Mouse (Mus musculus) megakaryocyte, embryonic 14.5 days (primary cell): ENCODE measurements around the gene Mrps14. TPM values are rescaled to one million over a fixed set of nuclear protein-coding genes. Genes with fewer than 3 reads are reported as not detected.

Experiments used
- H3K27me3 ChIP-seq: replicated peaks from 2 replicates; pipeline ENCODE3; 2012; ENCODE audit warnings: inconsistent platforms
- H3K36me3 ChIP-seq: replicated peaks from 2 replicates; pipeline ENCODE3; 2012; ENCODE audit warnings: low read length, inconsistent platforms, mixed read lengths
- H3K4me1 ChIP-seq: 2 replicates; pipeline ENCODE4 v1.6.1; 2012; ENCODE audit warnings: inconsistent platforms
- H3K4me3 ChIP-seq: replicated peaks from 2 replicates; pipeline ENCODE3; 2012; ENCODE audit warnings: moderate library complexity, mild to moderate bottlenecking, inconsistent platforms
- H3K9me3 ChIP-seq: 2 replicates; pipeline ENCODE4 v1.6.1; 2012; ENCODE audit warnings: inconsistent platforms
- FLI1 ChIP-seq: IDR thresholded peaks from 2 replicates; pipeline ENCODE4 v1.6.1; 2012; ENCODE audit warnings: low read length, inconsistent platforms, mixed read lengths
- GATA1 ChIP-seq: IDR thresholded peaks from 3 replicates; pipeline ENCODE4 v1.6.1; 2012; ENCODE audit warnings: mixed read lengths, low read length, inconsistent platforms, borderline replicate concordance
- polyA plus RNA-seq: library from polyadenylated mRNA; stranded (reverse); fragments of >175 nt; gene quantifications from 2 replicates; pipeline ENCODE4 v1.2.3, GENCODE M21; 2012; ENCODE audit warnings: low replicate concordance; ENCODE audit not compliant: insufficient read depth

Mrps14 gene
- polyA plus RNA-seq, 1 experiment = 0.86 TPM

GRCm38 (mm10) chr1:160246844-160247243 is 51.8 kb downstream of the Mrps14 start:
- H3K4me3 ChIP-seq = no peak overlapping the region
- peaks cover 67% of the 10 kb centered on the region for H3K4me1 ChIP-seq
- H3K27me3 ChIP-seq = no peaks in the 10 kb centered on the region
- peaks cover 95% of the 10 kb centered on the region for H3K36me3 ChIP-seq
- TF ChIP-seq FLI1 (no peak), GATA1 (no peak)
- H3K9me3 ChIP-seq = no peaks in the 10 kb centered on the region

DNA sequence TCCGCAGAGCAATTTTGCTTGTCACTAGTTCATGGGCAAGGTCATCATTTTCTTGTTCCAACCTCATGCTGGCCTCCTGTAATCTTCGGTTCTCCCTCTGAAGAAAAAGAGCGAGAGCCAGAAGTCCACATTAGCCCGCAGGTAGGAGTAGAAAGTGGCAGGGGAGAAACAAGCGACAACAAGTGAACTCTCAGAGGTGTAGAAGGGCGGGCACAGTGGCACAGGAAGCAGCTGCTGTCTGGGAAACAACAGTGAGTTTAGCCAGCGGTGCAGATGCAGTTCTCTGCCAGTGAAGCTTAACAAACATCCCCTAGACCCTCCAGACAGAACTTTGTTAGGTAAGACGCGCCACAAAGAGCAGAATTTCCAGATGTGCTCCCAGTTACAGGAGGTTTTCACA is 52.5 kb downstream of the Mrps14 start:
- peaks cover 94% of the 10 kb centered on the region for H3K36me3 ChIP-seq
- no peaks in the 10 kb centered on the region for H3K9me3 ChIP-seq
- peaks cover 72% of the 10 kb centered on the region for H3K4me1 ChIP-seq
- H3K27me3 ChIP-seq = no peaks in the 10 kb centered on the region
- no peak overlapping the region for H3K4me3 ChIP-seq
- TF ChIP-seq FLI1 (no peak), GATA1 (no peak)

GRCm38 (mm10) chr1:160249786-160250185 is 54.8 kb downstream of the Mrps14 start:
- H3K4me1 ChIP-seq = peaks cover 77% of the 10 kb centered on the region
- TF ChIP-seq FLI1 (no peak), GATA1 (no peak)
- H3K9me3 ChIP-seq = no peaks in the 10 kb centered on the region
- H3K36me3 ChIP-seq = peaks cover 93% of the 10 kb centered on the region
- H3K4me3 ChIP-seq = peak overlapping the region; percentile 74
- H3K27me3 ChIP-seq = no peaks in the 10 kb centered on the region

DNA sequence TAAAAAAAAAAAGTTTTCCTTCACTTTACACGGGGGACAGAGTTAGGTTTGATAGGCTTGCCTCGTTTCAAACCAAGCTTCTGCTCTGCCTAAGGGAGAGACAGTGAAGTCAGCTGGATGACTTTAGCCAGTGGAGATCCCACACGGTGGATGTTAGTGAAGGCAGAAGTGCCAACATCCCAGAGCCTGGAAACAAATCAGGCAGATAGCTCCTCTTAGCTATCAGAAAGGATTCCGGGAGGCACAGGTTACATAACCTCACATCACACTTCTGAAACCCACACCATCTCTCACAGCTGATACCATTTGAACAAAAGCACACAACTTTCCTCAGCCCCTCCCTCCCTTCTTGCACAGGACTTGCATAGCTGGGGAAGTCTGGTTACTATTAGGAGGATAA is 55.8 kb downstream of the Mrps14 start:
- Histone ChIP-seq H3K9me3 (no peaks in the 10 kb centered on the region), H3K4me3 (peak overlapping the region; percentile 80), H3K27me3 (no peaks in the 10 kb centered on the region), H3K4me1 (peaks cover 83% of the 10 kb centered on the region), H3K36me3 (peaks cover 93% of the 10 kb centered on the region)
- TF ChIP-seq FLI1 = no peak
- no peak for TF ChIP-seq GATA1

DNA sequence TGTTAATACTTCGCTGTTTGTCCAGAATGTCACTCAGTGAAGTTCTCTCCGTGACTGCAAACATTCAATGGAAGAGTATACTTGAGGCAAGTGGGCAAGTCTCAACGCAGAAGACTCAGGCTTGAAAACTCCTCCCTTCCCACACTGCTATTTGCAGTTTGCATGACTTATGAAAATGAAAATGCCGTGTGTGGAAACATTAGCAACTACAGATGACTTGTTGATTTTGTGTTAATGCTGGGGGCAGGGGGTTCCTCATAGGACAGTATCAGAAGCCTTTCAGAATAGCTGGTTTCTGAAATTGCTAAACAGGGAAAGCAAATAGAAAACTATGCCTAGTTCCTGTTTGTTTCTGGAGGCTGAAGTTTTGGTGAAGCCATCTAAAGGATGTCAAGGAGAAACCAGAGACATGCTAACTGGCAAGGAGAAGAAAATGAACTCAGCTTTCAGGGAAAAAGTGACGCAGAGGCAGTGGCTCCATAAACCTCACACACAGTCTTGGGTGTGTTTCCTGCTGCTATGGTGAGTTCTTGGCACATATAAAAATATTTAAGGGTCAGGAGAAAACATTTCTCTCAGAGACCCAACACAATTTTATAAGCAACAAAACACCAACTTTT is 56.5 kb downstream of the Mrps14 start:
- H3K36me3 ChIP-seq = peaks cover 93% of the 10 kb centered on the region
- peaks cover 79% of the 10 kb centered on the region for H3K4me1 ChIP-seq
- TF ChIP-seq FLI1 (no peak), GATA1 (no peak)
- no peaks in the 10 kb centered on the region for H3K27me3 ChIP-seq
- peak overlapping the region; percentile 77 for H3K4me3 ChIP-seq
- no peaks in the 10 kb centered on the region for H3K9me3 ChIP-seq

Other genes with a start within 250 kb of the Mrps14 start
- gene 4930523C07Rik, start 150.8 kb upstream of the Mrps14 start, polyA plus RNA-seq = 2.1 and 6.0 TPM in 2 replicates
- not detected in 2 replicates for gene Tnn, start 41.6 kb upstream of the Mrps14 start, polyA plus RNA-seq
- 75.5 and 79.1 TPM in 2 replicates for gene Cacybp, start 17.7 kb downstream of the Mrps14 start, polyA plus RNA-seq